Mouse (Mus musculus) urinary bladder, postnatal 36 days (tissue): ENCODE data around the gene Actr1a.

ENCODE experiments used
- DNase-seq, 2 experiments: peaks; one replicate each; pipeline ENCODE4 v3.0.0; 2022; ENCODE audit warnings: low spot score in 2 of 2, mixed read lengths in 1 of 2

The Actr1a gene

GRCm38 (mm10) chr19:46350168-46350932 lies 45.2 kb downstream of the Actr1a start, which contains the start of gene 2310034G01Rik:
Gene 2310034G01Rik (minus strand): TSS chr19:46350302.
- no peak for DNase-seq

- no peak for DNase-seq
Observed at GRCm38 (mm10) chr19:46349550-46349949, 46.0 kb downstream of the Actr1a start.

- peak; percentile 52 to 75 for DNase-seq
Observed at GRCm38 (mm10) chr19:46348761-46349458, 46.6 kb downstream of the Actr1a start.

GRCm38 (mm10) chr19:46347936-46348668 lies 47.4 kb downstream of the Actr1a start:
- no peak for DNase-seq

- no peak for DNase-seq
Observed at GRCm38 (mm10) chr19:46347146-46347545, 48.4 kb downstream of the Actr1a start.

GRCm38 (mm10) chr19:46344710-46345419 lies 50.7 kb downstream of the Actr1a start:
- no peak for DNase-seq

- DNase-seq = peak in 1 of 2 experiments; percentile 32
Observed at GRCm38 (mm10) chr19:46339287-46339971, 56.1 kb downstream of the Actr1a start.

GRCm38 (mm10) chr19:46338942-46339286 lies 56.6 kb downstream of the Actr1a start:
- no peak for DNase-seq

GRCm38 (mm10) chr19:46338331-46338936 lies 57.1 kb downstream of the Actr1a start, which contains the start of gene Cuedc2:
Gene Cuedc2 (minus strand): TSS chr19:46338702.
- peak; percentile 96 to 97 for DNase-seq

- DNase-seq = no peak
Observed at GRCm38 (mm10) chr19:46337719-46338330, 57.7 kb downstream of the Actr1a start.

- DNase-seq = no peak
Observed at GRCm38 (mm10) chr19:46333906-46334305, 61.6 kb downstream of the Actr1a start.

GRCm38 (mm10) chr19:46332721-46333339 lies 62.7 kb downstream of the Actr1a start:
- no peak for DNase-seq

GRCm38 (mm10) chr19:46331936-46332335 lies 63.6 kb downstream of the Actr1a start:
- DNase-seq = no peak

GRCm38 (mm10) chr19:46331326-46331725 lies 64.2 kb downstream of the Actr1a start:
- DNase-seq = no peak

GRCm38 (mm10) chr19:46330696-46331095 lies 64.9 kb downstream of the Actr1a start:
- DNase-seq = no peak

- peak; percentile 78 to 86 for DNase-seq
Observed at GRCm38 (mm10) chr19:46329951-46330350, 65.6 kb downstream of the Actr1a start.

- no peak for DNase-seq
Observed at GRCm38 (mm10) chr19:46329031-46329641, 66.4 kb downstream of the Actr1a start.

GRCm38 (mm10) chr19:46328081-46329030 lies 67.2 kb downstream of the Actr1a start, which contains the start of gene Fbxl15:
Gene Fbxl15 (plus strand): TSS chr19:46328184.
- DNase-seq = peak; percentile 89 to 92
